Mouse (Mus musculus) adrenal gland, adult (tissue): ENCODE results near the gene Dusp21.

Experiments
- DNase-seq, 2 experiments: peaks; one replicate each; pipeline ENCODE4 v3.0.0; 2022 to 2023; ENCODE audit warnings: low spot score in 1 of 2; ENCODE audit not compliant: inconsistent age in 2 of 2

Gene Dusp21

GRCm38 (mm10) chrX:18145557-18145956 is at the start of gene Dusp21:
TSS of gene Dusp21 (plus strand) at chrX:18145857.
- no peak for DNase-seq

- DNase-seq: peak in 1 of 2 experiments; percentile 61
Measured at GRCm38 (mm10) chrX:18160734-18161442, 15.2 kb downstream of the Dusp21 start.

GRCm38 (mm10) chrX:18161796-18162191 is 16.1 kb downstream of the Dusp21 start:
- no peak for DNase-seq

GRCm38 (mm10) chrX:18162192-18162857 is 16.7 kb downstream of the Dusp21 start, which contains the start of gene Kdm6a:
TSS of gene Kdm6a (plus strand) at chrX:18162575.
- peak; percentile 98 to 100 for DNase-seq

- peak; percentile 64 to 92 for DNase-seq
Measured at GRCm38 (mm10) chrX:18162861-18163731, 17.4 kb downstream of the Dusp21 start.

- DNase-seq: peak; percentile 25 to 85
Measured at GRCm38 (mm10) chrX:18163917-18164624, 18.4 kb downstream of the Dusp21 start.

- DNase-seq: no peak
Measured at GRCm38 (mm10) chrX:18165121-18165520, 19.5 kb downstream of the Dusp21 start.

- DNase-seq: peak in 1 of 2 experiments; percentile 58
Measured at GRCm38 (mm10) chrX:18166961-18167360, 21.3 kb downstream of the Dusp21 start.

- DNase-seq: no peak
Measured at GRCm38 (mm10) chrX:18168940-18169339, 23.3 kb downstream of the Dusp21 start.

GRCm38 (mm10) chrX:18174831-18175230 is 29.2 kb downstream of the Dusp21 start:
- peak in 1 of 2 experiments; percentile 57 for DNase-seq

- no peak for DNase-seq
Measured at GRCm38 (mm10) chrX:18177803-18178202, 32.1 kb downstream of the Dusp21 start.

GRCm38 (mm10) chrX:18179492-18179891 is 33.8 kb downstream of the Dusp21 start:
- no peak for DNase-seq

- DNase-seq: no peak
Measured at GRCm38 (mm10) chrX:18187203-18187602, 41.5 kb downstream of the Dusp21 start.

GRCm38 (mm10) chrX:18188293-18188692 is 42.6 kb downstream of the Dusp21 start:
- no peak for DNase-seq
